Mouse (Mus musculus) ES-Bruce4 (cell line): ENCODE data around the gene Tenm2.
A peak's percentile ranks its signal among the peaks of the same experiment; 100 is the strongest.

ENCODE experiments used
- CTCF ChIP-seq: IDR thresholded peaks from one replicate; pipeline ENCODE4 v1.8.1; 2011; ENCODE audit warnings: low read depth, low read length
- POLR2A ChIP-seq: IDR thresholded peaks from one replicate; pipeline ENCODE4 v1.8.1; 2011; ENCODE audit warnings: low read length; ENCODE audit not compliant: insufficient read depth

DNA sequence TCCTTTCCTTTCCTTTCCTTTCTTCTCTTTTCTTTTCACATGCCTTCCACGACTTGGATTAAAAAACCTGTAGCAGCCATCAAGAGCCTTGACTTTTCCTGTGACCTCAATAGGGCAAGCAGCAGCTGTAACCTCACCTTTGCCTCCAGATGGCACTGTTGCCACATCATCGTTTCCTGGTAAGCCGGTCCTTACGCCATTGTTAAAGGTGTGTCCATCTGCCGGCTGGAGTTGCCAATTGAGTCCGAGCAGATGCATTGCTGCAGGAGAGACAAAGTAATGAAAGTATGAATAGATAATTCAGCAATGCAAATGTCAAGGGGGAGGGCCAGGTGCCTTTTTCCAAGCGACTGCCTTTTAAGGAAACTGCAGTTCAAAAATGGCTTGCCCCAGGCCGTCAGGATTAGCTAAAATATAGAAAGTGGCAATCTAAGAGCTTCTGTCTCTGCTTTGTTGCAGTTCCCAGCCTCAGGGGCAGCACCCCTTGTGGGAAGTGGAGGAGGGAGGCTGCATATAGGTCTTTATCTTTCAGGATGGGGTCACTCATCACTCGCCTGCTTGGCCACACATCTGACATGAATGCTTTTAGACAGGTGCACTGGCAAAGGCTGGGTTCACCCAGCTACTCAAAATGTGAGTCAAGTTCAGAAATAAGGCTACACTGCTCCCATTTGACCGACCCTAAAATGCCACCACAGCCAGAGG, 1014.3 kb downstream of the Tenm2 start:
- TF ChIP-seq POLR2A (no peak), CTCF (peak; percentile 88)
